Mouse (Mus musculus): ENCODE data around the gene Trhr2.

Trhr2 gene

GRCm38 (mm10) chr8:122311115-122311514, 49.4 kb downstream of the Trhr2 start:
- in situ Hi-C loops (cut with MboI; ENCODE audit: low sequenced_read_pairs) = no loop called here

GRCm38 (mm10) chr8:122309272-122309671, 51.3 kb downstream of the Trhr2 start:
- in situ Hi-C loops (cut with MboI; ENCODE audit: low sequenced_read_pairs) = no loop called here

DNA sequence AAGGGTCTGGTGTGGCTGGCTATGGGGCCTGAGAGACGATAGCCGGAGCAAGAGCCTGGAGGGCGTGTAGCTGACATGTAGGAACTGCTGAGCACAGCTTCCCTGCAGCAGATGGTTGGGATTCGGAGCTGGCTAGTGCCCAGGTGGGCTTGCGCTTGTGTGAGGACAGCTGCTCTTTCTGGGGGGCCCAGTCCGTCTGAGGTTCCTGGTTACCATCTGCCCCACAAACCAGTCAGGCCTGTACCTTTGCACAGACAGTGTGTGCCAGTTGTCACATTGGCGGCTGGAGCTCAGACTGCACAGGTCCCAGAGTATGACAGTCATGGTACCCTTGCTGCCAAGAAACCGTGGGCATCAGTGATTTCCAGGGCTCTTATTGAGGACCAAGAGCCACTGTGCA, 52.7 kb downstream of the Trhr2 start:
- in situ Hi-C loops (cut with MboI; ENCODE audit: low sequenced_read_pairs) = no loop called here

Data from CH12F3 (cell line).